Mouse (Mus musculus) inflammation-experienced regulatory T-cells, adult 6 months (primary cell): ENCODE measurements around the gene Cks2. TPM values are rescaled to one million over a fixed set of nuclear protein-coding genes. Genes with fewer than 3 reads are reported as not detected.
"Not testable (repeated sequence)": the region's sequence is repeated elsewhere in the genome, so short reads cannot be mapped to it uniquely, and the experiment has no call there.

Experiments used
- ATAC-seq: one replicate; pipeline ENCODE4 v1.8.0; 2017
- polyA plus RNA-seq, 3 experiments: library from polyadenylated mRNA; unstranded; fragments of 100-300 nt; shearing (Covaris generic); gene quantifications; one replicate each; pipeline ENCODE4 v1.2.1; 2017

Gene Cks2
- 100 to 1,000 TPM in 1 of 3 experiments, 10 to 100 TPM in 2; 25.7 to 172 (median 40.8) TPM for polyA plus RNA-seq

- ATAC-seq: peak; percentile 97
Observed at GRCm38 (mm10) chr13:51644829-51645789, at the start of gene Cks2. Gene Cks2 (plus strand): TSS chr13:51645232.

DNA sequence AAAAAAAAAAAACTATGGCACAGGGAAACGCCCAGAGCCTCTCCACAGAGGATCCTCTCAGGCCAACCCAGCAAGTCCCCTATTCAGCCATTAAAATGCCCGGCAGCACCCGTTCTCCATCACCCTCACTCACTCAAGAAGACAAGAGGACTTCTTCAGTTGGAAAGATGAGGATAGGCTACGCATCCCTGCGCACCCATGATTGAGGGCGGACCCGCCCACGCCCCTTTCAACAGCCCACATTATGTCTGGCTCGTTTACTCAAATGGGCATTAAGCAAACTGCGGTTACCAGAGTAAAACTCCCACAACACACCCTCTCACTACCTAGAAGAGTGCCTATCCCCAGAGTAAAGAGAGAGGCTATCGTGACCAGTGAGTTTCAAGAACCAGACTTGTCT, 49.6 kb upstream of the Cks2 start:
- no peak for ATAC-seq

- peak; percentile 93 for ATAC-seq
Observed at GRCm38 (mm10) chr13:51598063-51598462, 47.0 kb upstream of the Cks2 start.

DNA sequence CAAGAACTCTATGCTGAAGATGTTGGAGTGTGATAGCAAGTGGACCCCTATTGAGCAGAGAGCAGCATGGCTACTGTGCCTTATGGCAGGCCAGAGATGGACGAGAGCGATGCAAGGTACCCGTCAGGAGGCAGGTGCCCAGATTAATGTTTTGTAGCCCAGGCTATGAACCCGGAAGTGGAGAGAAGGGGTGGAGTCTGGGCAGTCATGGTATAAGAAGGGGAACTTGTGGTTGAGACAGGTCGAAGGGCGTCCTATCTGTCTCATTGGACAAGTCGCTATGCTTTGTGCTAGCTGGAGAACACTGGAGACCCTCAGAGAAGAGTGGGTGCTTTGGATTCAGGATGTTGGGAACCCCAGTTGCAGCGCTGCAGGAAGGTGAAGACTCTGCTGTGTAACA, 44.9 kb upstream of the Cks2 start:
- no peak for ATAC-seq

DNA sequence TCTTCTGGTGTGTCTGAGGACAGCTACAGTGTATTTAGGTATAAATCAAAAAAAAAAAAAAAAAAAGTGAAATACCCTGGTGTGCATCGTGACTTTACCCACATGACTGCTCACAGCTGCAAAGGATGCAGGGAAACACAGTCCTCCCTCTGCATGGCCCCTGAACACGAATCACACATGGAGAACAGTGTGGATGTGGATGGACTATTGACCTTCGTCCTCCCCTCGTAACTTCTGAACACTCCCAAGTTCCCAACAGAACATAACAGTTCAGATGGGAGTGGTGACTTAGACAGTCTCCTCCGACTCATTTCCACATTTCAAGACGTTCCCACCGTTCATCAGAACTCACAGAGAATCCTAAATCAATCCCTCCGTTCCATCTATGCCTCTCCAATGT, 42.3 kb upstream of the Cks2 start:
- no peak for ATAC-seq

DNA sequence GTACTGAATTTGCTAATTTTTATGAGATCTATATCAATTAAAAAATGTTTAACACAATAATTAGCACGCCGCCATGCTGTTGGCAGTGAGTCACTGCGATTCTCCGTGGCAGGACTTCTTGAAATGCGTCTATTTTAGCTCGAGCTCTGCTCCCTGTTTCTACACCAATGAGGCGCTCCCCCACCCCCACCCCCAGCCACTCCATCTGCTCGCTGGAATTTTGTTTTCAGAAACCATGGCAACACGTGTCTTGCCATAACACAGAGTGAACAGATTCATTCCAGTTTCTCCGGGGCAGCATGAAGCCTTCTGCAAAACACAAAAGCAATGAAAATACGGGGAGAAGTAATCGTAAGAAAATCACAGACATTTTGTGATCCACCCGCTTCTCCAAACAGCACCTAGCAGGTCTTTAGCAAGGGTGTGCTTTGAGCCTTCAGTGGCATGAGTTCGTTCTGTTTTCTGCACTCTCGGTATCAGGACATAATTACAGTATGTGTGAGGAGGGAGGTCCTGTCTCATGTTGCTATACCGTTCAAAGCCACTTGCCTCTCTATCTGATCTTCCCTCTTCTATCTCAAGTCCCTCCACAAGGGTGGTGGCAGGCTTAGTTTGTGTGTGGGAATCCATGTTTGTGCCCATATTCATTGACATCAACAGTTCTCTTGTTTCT, 41.7 kb upstream of the Cks2 start:
- no peak for ATAC-seq

DNA sequence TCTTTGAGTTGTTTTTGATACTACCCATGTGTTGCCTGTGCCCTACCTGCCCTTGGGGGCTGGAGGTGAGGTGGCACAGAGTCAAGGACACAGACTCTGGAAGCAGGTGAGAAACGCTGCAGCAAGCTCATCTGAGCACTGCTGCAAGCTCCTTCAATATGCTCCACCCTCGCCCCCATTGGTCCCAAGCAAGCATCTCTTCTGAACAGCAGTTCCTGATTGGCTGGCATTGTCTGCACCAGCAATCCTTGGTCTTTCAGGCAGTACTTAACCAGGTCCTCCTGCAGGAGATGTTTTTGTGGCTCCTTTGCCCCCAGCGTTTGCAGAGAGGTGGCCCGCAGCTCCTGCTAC, 41.2 kb upstream of the Cks2 start:
- no peak for ATAC-seq

GRCm38 (mm10) chr13:51609231-51609630, 35.8 kb upstream of the Cks2 start:
- no peak for ATAC-seq

GRCm38 (mm10) chr13:51611060-51611459, 34.0 kb upstream of the Cks2 start:
- no peak for ATAC-seq

- ATAC-seq: no peak
Observed at GRCm38 (mm10) chr13:51611500-51611899, 33.5 kb upstream of the Cks2 start.

GRCm38 (mm10) chr13:51615815-51616214, 29.2 kb upstream of the Cks2 start:
- no peak for ATAC-seq

DNA sequence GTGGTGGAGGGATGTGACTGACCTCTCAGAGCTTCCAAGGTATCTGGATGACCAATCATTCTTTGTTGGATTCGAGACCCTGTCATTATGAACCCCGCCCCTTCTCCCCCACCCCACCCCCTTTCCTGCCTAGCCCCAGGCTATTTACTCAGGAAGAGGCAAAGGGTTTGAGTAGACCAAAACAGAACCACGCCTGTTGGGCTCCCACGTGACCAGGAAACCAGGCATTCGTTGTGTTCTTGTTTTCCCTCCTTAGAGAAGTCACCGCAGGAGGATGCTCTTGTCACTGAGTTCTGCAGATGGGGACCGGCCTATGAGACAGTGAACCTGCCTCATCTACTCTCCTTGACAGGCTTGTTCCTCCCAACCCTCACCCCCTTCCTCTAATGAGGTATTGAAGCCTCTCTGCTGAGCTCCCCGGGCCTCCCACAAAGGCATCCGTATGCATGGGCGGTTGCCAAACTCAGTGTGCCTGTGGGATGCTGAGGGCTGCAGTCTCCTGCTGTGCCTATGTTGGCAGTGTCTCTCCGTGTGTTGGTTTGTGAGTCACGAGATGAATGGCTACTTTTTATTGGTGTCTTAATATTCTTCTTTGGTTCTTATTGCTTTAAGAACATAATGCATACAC, 28.5 kb upstream of the Cks2 start:
- no peak for ATAC-seq

- no peak for ATAC-seq
Observed at GRCm38 (mm10) chr13:51617306-51617705, 27.7 kb upstream of the Cks2 start.

DNA sequence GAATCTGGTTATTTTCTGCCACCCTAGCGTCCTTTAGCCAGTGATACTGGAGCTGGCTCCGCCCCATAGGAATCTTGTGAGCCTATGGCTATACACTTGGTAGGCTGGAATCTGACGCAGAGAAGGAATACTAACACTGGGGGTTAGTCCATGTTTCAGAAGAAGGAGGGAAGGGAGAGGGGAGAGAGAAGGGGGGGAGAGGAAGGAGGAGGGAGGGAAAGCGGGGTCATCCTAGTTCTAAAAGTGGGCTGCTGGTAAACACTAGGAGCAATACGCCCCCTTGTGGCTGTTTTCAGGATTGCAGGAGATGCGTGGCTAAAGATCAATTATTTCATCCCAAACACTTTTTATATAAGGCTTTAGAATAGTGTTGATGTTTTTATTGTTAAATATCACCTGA, 27.2 kb upstream of the Cks2 start:
- ATAC-seq: no peak

GRCm38 (mm10) chr13:51618602-51619001, 26.4 kb upstream of the Cks2 start:
- ATAC-seq: no peak

GRCm38 (mm10) chr13:51622626-51623025, 22.4 kb upstream of the Cks2 start:
- ATAC-seq: no peak

GRCm38 (mm10) chr13:51623678-51624077, 21.4 kb upstream of the Cks2 start:
- ATAC-seq: no peak

GRCm38 (mm10) chr13:51628273-51628848, 16.7 kb upstream of the Cks2 start:
- ATAC-seq: no peak

GRCm38 (mm10) chr13:51631354-51631992, 13.6 kb upstream of the Cks2 start:
- no peak for ATAC-seq

- no peak for ATAC-seq
Observed at GRCm38 (mm10) chr13:51632560-51633218, 12.3 kb upstream of the Cks2 start.

DNA sequence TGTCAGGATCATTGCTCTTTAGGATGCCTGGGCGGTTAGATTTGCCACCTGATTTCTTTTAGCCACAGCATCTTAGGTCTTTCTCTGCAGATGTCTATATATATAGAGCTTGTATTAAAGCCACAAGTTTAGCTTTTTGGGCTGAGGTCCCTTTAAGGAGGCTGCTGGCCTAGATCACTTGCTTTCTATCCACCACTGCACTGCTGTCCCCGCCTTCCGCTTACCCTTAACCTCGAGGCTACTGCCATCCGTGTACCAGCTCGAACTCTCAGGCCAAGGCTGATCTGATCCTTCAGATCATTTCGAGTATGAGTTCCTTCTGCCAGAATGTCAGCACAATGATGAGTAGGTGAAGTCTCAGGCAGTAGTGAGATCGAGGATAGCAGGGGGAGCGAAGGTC, 9.6 kb upstream of the Cks2 start:
- ATAC-seq: not testable (repeated sequence)

DNA sequence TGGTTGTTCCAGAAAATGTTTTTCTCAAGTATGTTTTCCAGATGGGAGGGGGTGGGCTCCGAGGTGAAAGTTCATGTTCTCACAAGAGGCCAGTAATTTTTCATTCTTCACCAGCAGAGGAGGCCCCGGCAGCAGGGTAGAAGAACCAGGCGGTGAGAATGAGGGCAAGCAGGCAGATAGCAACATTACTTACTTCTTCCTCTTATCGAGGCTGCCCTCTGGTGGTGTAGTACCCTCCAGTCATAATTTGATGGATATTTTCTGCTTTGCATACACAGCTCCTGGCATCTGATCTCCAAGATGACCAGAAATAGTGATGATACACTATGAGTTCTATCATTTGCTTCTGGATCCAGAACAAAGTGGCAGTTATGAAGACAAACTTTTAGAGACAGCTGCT, 6.1 kb upstream of the Cks2 start:
- no peak for ATAC-seq
